20 mouse cellular contexts compared by ENCODE assay signal in genomic region chr3:60596985-60597384, GRCm38 (mm10).
DNase-seq lines count a peak whose midpoint lies in the region; ATAC-seq and TF ChIP-seq lines count a peak whose summit lies in the region.
"Had no signal": no experiment of that assay in that cellular context is flagged by ENCODE, and none has a peak within 500 bp of the region (broad histone marks: within the 10 kb centered on the region; RNA-seq: fewer than 3 reads in every experiment).

No protein-coding gene starts in this region.

- H3K4me3 ChIP-seq in kidney, postnatal 0 days (replicated peaks; ENCODE audit: low read depth, low read length), result no peak overlapping the region
- H3K4me3 ChIP-seq in CH12.LX (replicated peaks in 1 of 3; ENCODE audit: low read depth in 2 of 3, low read length in 2 of 3, poor library complexity in 1 of 3), result no peak overlapping the region
- H3K4me3 ChIP-seq: embryonic facial prominence, embryonic 13.5 days; hindbrain, embryonic 10.5 days; left cerebral cortex, adult 2 months; limb, embryonic 10.5 days had no signal

- TF ChIP-seq POLR2A in CH12.LX (IDR thresholded peaks at IDR 0.05; ENCODE audit: low read depth, low read length), result no peak

- WGBS in kidney, postnatal 0 days, result 27% methylated on average over 4 of the region's 4 CpGs

- no peak overlapping the region for H3K27ac ChIP-seq in kidney, postnatal 0 days
- no peak overlapping the region for H3K27ac ChIP-seq in CH12.LX (ENCODE audit: insufficient read depth, low read depth)
- H3K27ac ChIP-seq: embryonic facial prominence, embryonic 13.5 days; hindbrain, embryonic 10.5 days; left cerebral cortex, adult 2 months; limb, embryonic 10.5 days had no signal

- no peaks in the 10 kb centered on the region for H3K27me3 ChIP-seq in kidney, postnatal 0 days (ENCODE audit: insufficient read depth, low read length)
- H3K27me3 ChIP-seq in CH12.LX (replicated peaks), result no peaks in the 10 kb centered on the region
- H3K27me3 ChIP-seq: embryonic facial prominence, embryonic 13.5 days had no signal

- no peak overlapping the region for H3K4me2 ChIP-seq in kidney, postnatal 0 days (ENCODE audit: low read length)
- no peak overlapping the region for H3K4me2 ChIP-seq in CH12.LX (ENCODE audit: insufficient read depth, low read depth, poor library complexity, severe bottlenecking)
- H3K4me2 ChIP-seq: embryonic facial prominence, embryonic 13.5 days had no signal

- DNase-seq in adrenal gland, adult (ENCODE audit: inconsistent age in 2 of 2, low spot score in 1 of 2), result peak; percentile 86 to 93
- no peak for DNase-seq in adrenal gland, postnatal 4 days (ENCODE audit: low spot score in 2 of 2)
- DNase-seq in kidney, postnatal 0 days (ENCODE audit: low spot score), result peak; percentile 34
- no peak for DNase-seq in kidney, postnatal 36 days
- no peak for DNase-seq in CH12.LX (ENCODE audit: extremely low read depth)
- DNase-seq in adrenal gland, postnatal 36 days, result peak; percentile 67 to 69
- DNase-seq in spleen, adult 18-20 months, result no peak
- no peak for DNase-seq in Muller cell, postnatal 12 days (ENCODE audit: inconsistent ontology term)
- DNase-seq: cerebellum, postnatal 10 days; kidney, postnatal 4 days; layer of hippocampus, adult 9-11 months; liver, postnatal 0 days; midbrain, embryonic 14.5 days; right cerebral cortex, postnatal 4 days had no signal

- no peaks in the 10 kb centered on the region for H3K9me3 ChIP-seq in kidney, postnatal 0 days (replicated peaks; ENCODE audit: low read length)
- no peaks in the 10 kb centered on the region for H3K9me3 ChIP-seq in CH12.LX (replicated peaks; ENCODE audit: low read length)
- H3K9me3 ChIP-seq: embryonic facial prominence, embryonic 13.5 days; hindbrain, embryonic 10.5 days; limb, embryonic 10.5 days had no signal

- no peak for ATAC-seq in kidney, postnatal 0 days (replicated peaks; ENCODE audit: low FRiP score, low read depth)
- ATAC-seq: forebrain, embryonic 16.5 days; inflammation-experienced regulatory T-cells, adult 6 months; liver, postnatal 0 days had no signal

- no peak overlapping the region for H3K9ac ChIP-seq in kidney, postnatal 0 days (ENCODE audit: low read depth, low read length)
- H3K9ac ChIP-seq in CH12.LX (ENCODE audit: insufficient read depth, low read depth), result no peak overlapping the region
- H3K9ac ChIP-seq: embryonic facial prominence, embryonic 13.5 days; liver, postnatal 0 days had no signal

- H3K79me2 ChIP-seq in CH12.LX (replicated peaks; ENCODE audit: control insufficient read depth, extremely low read depth, insufficient read depth, poor library complexity, severe bottlenecking), result peaks cover 68% of the 10 kb centered on the region

- no peak for TF ChIP-seq RAD21 in CH12.LX (IDR thresholded peaks at IDR 0.05; ENCODE audit: low read depth, low read length)

- in situ Hi-C loops in CH12.LX (cut with MboI; ENCODE audit: low pct_ligation_motif_present, low pct_unique_long_range_greater_than_20kb, low sequenced_read_pairs), result loop anchor here (10.0 kb wide), 1 partner anchor 62 kb away; no protein-coding TSS in a partner anchor

- H3K4me1 ChIP-seq in kidney, postnatal 0 days (replicated peaks; ENCODE audit: insufficient read depth, low read length), result no peaks in the 10 kb centered on the region
- H3K4me1 ChIP-seq in CH12.LX (ENCODE audit: control insufficient read depth in 1 of 2, insufficient read depth in 2 of 2), result peaks cover 5 to 90% of the 10 kb centered on the region in 2 experiments
- H3K4me1 ChIP-seq: hindbrain, embryonic 10.5 days had no signal

- no peaks in the 10 kb centered on the region for H3K36me3 ChIP-seq in kidney, postnatal 0 days (ENCODE audit: insufficient read depth, low read length)
- H3K36me3 ChIP-seq in CH12.LX (replicated peaks in 1 of 2; ENCODE audit: control insufficient read depth in 1 of 2, insufficient read depth in 1 of 2, low read length in 1 of 2), result peaks cover 20 to 41% of the 10 kb centered on the region in 2 experiments
- H3K36me3 ChIP-seq: hindbrain, embryonic 10.5 days; limb, embryonic 10.5 days had no signal

- dilution Hi-C loops in CH12.LX (cut with MboI; ENCODE audit: extremely low pct_ligation_motif_present, extremely low pct_unique_long_range_greater_than_20kb, low sequenced_read_pairs), result no loop called here

- TF ChIP-seq EP300 in CH12.LX (IDR thresholded peaks at IDR 0.05; ENCODE audit: low read length), result 0 out of 2 replicates have a peak, but pooled peaks have one; percentile 7

- TF ChIP-seq CTCF in kidney, postnatal 0 days (IDR thresholded peaks at IDR 0.05; ENCODE audit: low read depth), result no peak
- no peak for TF ChIP-seq CTCF in CH12.LX (conservative IDR thresholded peaks at IDR 0.05 in 1 of 2, IDR thresholded peaks at IDR 0.05 in 1 of 2; ENCODE audit: low read depth in 2 of 2, low read length in 2 of 2)

TF ChIP-seq in CH12.LX, 34 proteins besides CTCF, POLR2A, EP300 and RAD21:
- TF ChIP-seq MAX (IDR thresholded peaks at IDR 0.05; ENCODE audit: low read length) (no peak), MAZ (IDR thresholded peaks at IDR 0.05; ENCODE audit: low read depth, low read length) (no peak), ZC3H11A (IDR thresholded peaks at IDR 0.05; ENCODE audit: low read depth, low read length) (no peak), MEF2A (IDR thresholded peaks at IDR 0.05; ENCODE audit: borderline replicate concordance, low read depth, low read length) (no peak), BHLHE40 (IDR thresholded peaks at IDR 0.05; ENCODE audit: low read depth, low read length) (0 out of 2 replicates have a peak, but pooled peaks have one; percentile 5), MYC (IDR thresholded peaks at IDR 0.05; ENCODE audit: low read depth, low read length) (no peak), KAT2A (IDR thresholded peaks at IDR 0.05; ENCODE audit: insufficient replicate concordance, low read length) (0 out of 2 replicates have a peak, but pooled peaks have one; percentile 3)

Comparison
In these comparisons a context has a peak if more than half of its experiments do, and no peak if none do; other contexts are left out.
1. DNase-seq: peak in adrenal gland, adult (2 of 2), kidney, postnatal 0 days (single experiment) and adrenal gland, postnatal 36 days (2 of 2); none in adrenal gland, postnatal 4 days (0 of 2), kidney, postnatal 36 days (0 of 2), CH12.LX (single experiment), spleen, adult 18-20 months (0 of 2) and Muller cell, postnatal 12 days (single experiment).